Mouse (Mus musculus) heart, postnatal 0 days (tissue): ENCODE measurements at regions not wholly inside any gene's neighbourhood (a gene's known extent, or its start where the extent isn't known, plus 50 kb on each side); places are given as distances from the start of the nearest gene placed in this dataset.

Experiments used
- CTCF ChIP-seq: IDR thresholded peaks from 2 replicates; pipeline ENCODE4 v1.5.1; 2016; ENCODE audit warnings: antibody characterized with exemption, control low read depth, low read depth
- EP300 ChIP-seq: IDR thresholded peaks from 2 replicates; pipeline ENCODE4 v1.6.1; 2016; ENCODE audit warnings: antibody characterized with exemption, low read depth

DNA sequence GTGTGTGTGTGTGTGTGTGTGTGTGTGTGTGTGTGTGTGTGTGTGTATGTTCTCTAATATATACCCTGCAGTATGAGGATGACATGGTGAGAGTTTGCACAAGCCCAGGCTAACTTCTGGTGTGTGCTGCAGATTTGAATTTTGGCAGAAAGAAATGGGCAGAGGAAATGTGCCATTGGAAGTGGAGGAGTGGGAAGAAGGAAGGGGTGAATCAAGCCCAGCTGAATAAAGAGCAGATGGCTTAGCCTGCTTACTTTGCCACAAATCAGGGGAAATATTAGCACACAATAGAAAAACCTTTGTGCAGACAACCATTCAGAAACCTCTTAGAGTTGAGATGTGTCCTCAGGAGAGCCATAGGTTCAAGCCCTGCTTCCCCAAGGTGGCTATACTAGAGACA lies 228.1 kb upstream of the Rgma start:
- TF ChIP-seq CTCF (no peak), EP300 (no peak)
